Mouse (Mus musculus) liver, adult 2 months (tissue): ENCODE data around the gene Zfc3h1.

Experiments used
- CTCF ChIP-seq: fragments of 200-500 bp; IDR thresholded peaks from 2 replicates; pipeline ENCODE4 v1.5.1; 2011; ENCODE audit warnings: low read depth, low read length, control low read depth
- POLR2A ChIP-seq: fragments of 200-500 bp; IDR thresholded peaks from 2 replicates; pipeline ENCODE4 v1.6.1; 2011; ENCODE audit warnings: low read length, control low read depth; ENCODE audit not compliant: insufficient read depth; ENCODE audit errors: extremely low read depth

DNA sequence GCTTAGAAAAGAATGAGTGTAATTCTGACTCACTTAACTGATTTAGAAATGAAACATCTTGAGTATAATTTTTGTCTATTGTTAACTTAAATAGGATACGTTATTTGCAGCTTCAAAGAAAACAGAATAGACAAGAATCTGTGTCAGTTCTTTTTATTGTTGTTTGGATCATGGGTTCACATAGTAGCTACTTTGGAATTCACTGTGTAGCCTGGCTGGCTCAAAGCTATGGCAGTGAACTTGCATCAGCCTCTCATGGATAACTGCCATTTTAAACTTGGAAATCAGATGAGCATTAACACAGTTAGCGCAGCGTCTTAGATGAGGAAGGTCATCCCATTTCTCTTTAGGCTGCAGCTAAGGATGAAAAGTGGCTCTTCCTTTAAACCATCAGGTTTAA, 3.1 kb downstream of the Zfc3h1 start:
- TF ChIP-seq POLR2A, result no peak
- no peak for TF ChIP-seq CTCF
